Mouse (Mus musculus): ENCODE measurements around the gene Sec31a. TPM values are rescaled to one million over a fixed set of nuclear protein-coding genes. Genes with fewer than 3 reads are reported as not detected.

Gene Sec31a
- polyA plus RNA-seq, 1 experiment from 2014 or later = 161 TPM

- H3K4me3 ChIP-seq (ENCODE audit: low read length) = no peak overlapping the region
- no peak overlapping the region for H3K9ac ChIP-seq (ENCODE audit: low read length)
- H3K36me3 ChIP-seq (ENCODE audit: control insufficient read depth, insufficient read depth, low read length) = peaks cover 38% of the 10 kb centered on the region
Observed at GRCm38 (mm10) chr5:100369093-100369492, 46.9 kb downstream of the Sec31a start.

GRCm38 (mm10) chr5:100368527-100368926, 47.5 kb downstream of the Sec31a start:
- H3K9ac ChIP-seq (ENCODE audit: low read length) = no peak overlapping the region
- no peak for ATAC-seq (ENCODE audit: low read depth)
- H3K4me1 ChIP-seq (replicated peaks; ENCODE audit: control insufficient read depth, insufficient read depth, low read length) = peaks cover 4% of the 10 kb centered on the region; the same call in 1 of the 2 replicates
- H3K36me3 ChIP-seq (ENCODE audit: control insufficient read depth, insufficient read depth, low read length) = peaks cover 44% of the 10 kb centered on the region
- no peak overlapping the region for H3K27ac ChIP-seq (ENCODE audit: low read length)
- 61% methylated on average over 5 of the region's 5 CpGs for WGBS
- no peaks in the 10 kb centered on the region for H3K27me3 ChIP-seq (ENCODE audit: control insufficient read depth, insufficient read depth, low read depth, low read length)
- H3K4me2 ChIP-seq (ENCODE audit: low read depth, low read length) = no peak overlapping the region
- H3K9me3 ChIP-seq (ENCODE audit: control insufficient read depth, low read length) = no peaks in the 10 kb centered on the region
- no peak overlapping the region for H3K4me3 ChIP-seq (ENCODE audit: low read length)

More at GRCm38 (mm10) chr5:100369093-100369492, 46.9 kb downstream of the Sec31a start:
- WGBS = 69% methylated on average over 6 of the region's 6 CpGs
- peak; percentile 41; the same call in 1 of the 2 replicates for ATAC-seq (ENCODE audit: low read depth)
- no peaks in the 10 kb centered on the region for H3K9me3 ChIP-seq (ENCODE audit: control insufficient read depth, low read length)
- H3K4me2 ChIP-seq (ENCODE audit: low read depth, low read length) = no peak overlapping the region
- peaks cover 4% of the 10 kb centered on the region; the same call in 1 of the 2 replicates for H3K4me1 ChIP-seq (replicated peaks; ENCODE audit: control insufficient read depth, insufficient read depth, low read length)
- no peaks in the 10 kb centered on the region for H3K27me3 ChIP-seq (ENCODE audit: control insufficient read depth, insufficient read depth, low read depth, low read length)
- no peak overlapping the region for H3K27ac ChIP-seq (ENCODE audit: low read length)

- Histone ChIP-seq H3K27ac (ENCODE audit: low read length) (no peak overlapping the region), H3K4me3 (ENCODE audit: low read length) (no peak overlapping the region), H3K4me2 (ENCODE audit: low read depth, low read length) (no peak overlapping the region), H3K9me3 (ENCODE audit: control insufficient read depth, low read length) (no peaks in the 10 kb centered on the region), H3K27me3 (ENCODE audit: control insufficient read depth, insufficient read depth, low read depth, low read length) (no peaks in the 10 kb centered on the region), H3K36me3 (ENCODE audit: control insufficient read depth, insufficient read depth, low read length) (peaks cover 46% of the 10 kb centered on the region), H3K4me1 (replicated peaks; ENCODE audit: control insufficient read depth, insufficient read depth, low read length) (peaks cover 4% of the 10 kb centered on the region; the same call in 1 of the 2 replicates), H3K9ac (ENCODE audit: low read length) (no peak overlapping the region)
- WGBS = 97% methylated on average over 2 of the region's 2 CpGs
- no peak for ATAC-seq (ENCODE audit: low read depth)
Observed at GRCm38 (mm10) chr5:100367051-100367450, 49.0 kb downstream of the Sec31a start.

- Histone ChIP-seq H3K27ac (ENCODE audit: low read length) (no peak overlapping the region), H3K36me3 (ENCODE audit: control insufficient read depth, insufficient read depth, low read length) (peaks cover 33% of the 10 kb centered on the region), H3K9ac (ENCODE audit: low read length) (no peak overlapping the region), H3K9me3 (ENCODE audit: control insufficient read depth, low read length) (no peaks in the 10 kb centered on the region), H3K4me3 (ENCODE audit: low read length) (no peak overlapping the region), H3K4me2 (ENCODE audit: low read depth, low read length) (no peak overlapping the region), H3K4me1 (replicated peaks; ENCODE audit: control insufficient read depth, insufficient read depth, low read length) (0 out of 2 replicates have a peak, but pooled peaks cover 2% of the 10 kb centered on the region), H3K27me3 (ENCODE audit: control insufficient read depth, insufficient read depth, low read depth, low read length) (no peaks in the 10 kb centered on the region)
- 84% methylated on average over 6 of the region's 6 CpGs for WGBS
- no peak for ATAC-seq (ENCODE audit: low read depth)
Observed at GRCm38 (mm10) chr5:100360296-100360695, 55.7 kb downstream of the Sec31a start.

GRCm38 (mm10) chr5:100358334-100358733, 57.7 kb downstream of the Sec31a start:
- 46% methylated on average over 8 of the region's 8 CpGs for WGBS
- H3K4me2 ChIP-seq (ENCODE audit: low read depth, low read length) = no peak overlapping the region
- ATAC-seq (ENCODE audit: low read depth) = no peak
- no peak overlapping the region for H3K9ac ChIP-seq (ENCODE audit: low read length)
- no peaks in the 10 kb centered on the region for H3K27me3 ChIP-seq (ENCODE audit: control insufficient read depth, insufficient read depth, low read depth, low read length)
- peaks cover 7% of the 10 kb centered on the region; the same call in 1 of the 2 replicates for H3K4me1 ChIP-seq (replicated peaks; ENCODE audit: control insufficient read depth, insufficient read depth, low read length)
- H3K27ac ChIP-seq (ENCODE audit: low read length) = no peak overlapping the region
- H3K9me3 ChIP-seq (ENCODE audit: control insufficient read depth, low read length) = no peaks in the 10 kb centered on the region
- H3K36me3 ChIP-seq (ENCODE audit: control insufficient read depth, insufficient read depth, low read length) = peaks cover 17% of the 10 kb centered on the region
- no peak overlapping the region for H3K4me3 ChIP-seq (ENCODE audit: low read length)

GRCm38 (mm10) chr5:100354644-100355043, 61.4 kb downstream of the Sec31a start:
- no peaks in the 10 kb centered on the region for H3K9me3 ChIP-seq (ENCODE audit: control insufficient read depth, low read length)
- no peak overlapping the region for H3K27ac ChIP-seq (ENCODE audit: low read length)
- WGBS = 91% methylated on average over 20 of the region's 20 CpGs
- H3K27me3 ChIP-seq (ENCODE audit: control insufficient read depth, insufficient read depth, low read depth, low read length) = no peaks in the 10 kb centered on the region
- no peak overlapping the region for H3K4me2 ChIP-seq (ENCODE audit: low read depth, low read length)
- H3K4me3 ChIP-seq (ENCODE audit: low read length) = no peak overlapping the region
- no peak for ATAC-seq (ENCODE audit: low read depth)
- no peak overlapping the region for H3K9ac ChIP-seq (ENCODE audit: low read length)
- peaks cover 11% of the 10 kb centered on the region for H3K4me1 ChIP-seq (replicated peaks; ENCODE audit: control insufficient read depth, insufficient read depth, low read length)
- no peaks in the 10 kb centered on the region for H3K36me3 ChIP-seq (ENCODE audit: control insufficient read depth, insufficient read depth, low read length)

- Histone ChIP-seq H3K4me1 (replicated peaks; ENCODE audit: control insufficient read depth, insufficient read depth, low read length) (peaks cover 9% of the 10 kb centered on the region), H3K27me3 (ENCODE audit: control insufficient read depth, insufficient read depth, low read depth, low read length) (no peaks in the 10 kb centered on the region), H3K36me3 (ENCODE audit: control insufficient read depth, insufficient read depth, low read length) (no peaks in the 10 kb centered on the region), H3K4me2 (ENCODE audit: low read depth, low read length) (no peak overlapping the region), H3K9me3 (ENCODE audit: control insufficient read depth, low read length) (no peaks in the 10 kb centered on the region), H3K4me3 (ENCODE audit: low read length) (no peak overlapping the region), H3K9ac (ENCODE audit: low read length) (no peak overlapping the region), H3K27ac (ENCODE audit: low read length) (no peak overlapping the region)
- ATAC-seq (ENCODE audit: low read depth) = no peak; the same call in 1 of the 2 replicates
- WGBS = 39% methylated on average over 10 of the region's 10 CpGs
Observed at GRCm38 (mm10) chr5:100352986-100353848, 62.8 kb downstream of the Sec31a start.

GRCm38 (mm10) chr5:100350907-100351456, 65.1 kb downstream of the Sec31a start:
- H3K9me3 ChIP-seq (ENCODE audit: control insufficient read depth, low read length) = no peaks in the 10 kb centered on the region
- no peak overlapping the region for H3K27ac ChIP-seq (ENCODE audit: low read length)
- H3K36me3 ChIP-seq (ENCODE audit: control insufficient read depth, insufficient read depth, low read length) = no peaks in the 10 kb centered on the region
- no peak overlapping the region for H3K4me2 ChIP-seq (ENCODE audit: low read depth, low read length)
- 96% methylated on average over 8 of the region's 8 CpGs for WGBS
- ATAC-seq (ENCODE audit: low read depth) = 0 out of 2 replicates have a peak, but pooled peaks have one; percentile 31
- H3K4me1 ChIP-seq (replicated peaks; ENCODE audit: control insufficient read depth, insufficient read depth, low read length) = peaks cover 9% of the 10 kb centered on the region
- no peak overlapping the region for H3K4me3 ChIP-seq (ENCODE audit: low read length)
- H3K9ac ChIP-seq (ENCODE audit: low read length) = no peak overlapping the region
- H3K27me3 ChIP-seq (ENCODE audit: control insufficient read depth, insufficient read depth, low read depth, low read length) = no peaks in the 10 kb centered on the region

Measured in lung, embryonic 16.5 days (tissue).